Mouse (Mus musculus) C2C12 (cell line): ENCODE data around the gene Eid2b.

ENCODE experiments used
- CTCF ChIP-seq: IDR thresholded peaks from one replicate; pipeline ENCODE4 v1.5.1; 2011; ENCODE audit not compliant: control insufficient read depth, insufficient read depth, insufficient read length
- USF1 ChIP-seq: IDR thresholded peaks from one replicate; pipeline ENCODE4 v1.6.1; 2011; ENCODE audit warnings: low read depth, mild to moderate bottlenecking, control low read depth, moderate library complexity

- TF ChIP-seq CTCF (no peak), USF1 (no peak)
Measured at GRCm38 (mm10) chr7:28262861-28263260, 14.7 kb upstream of the Eid2b start.
